Mouse (Mus musculus): Measurements from ENCODE around the gene Slco2b1.
A peak's percentile ranks its signal among the peaks of the same experiment; 100 is the strongest.

Slco2b1 gene

DNA sequence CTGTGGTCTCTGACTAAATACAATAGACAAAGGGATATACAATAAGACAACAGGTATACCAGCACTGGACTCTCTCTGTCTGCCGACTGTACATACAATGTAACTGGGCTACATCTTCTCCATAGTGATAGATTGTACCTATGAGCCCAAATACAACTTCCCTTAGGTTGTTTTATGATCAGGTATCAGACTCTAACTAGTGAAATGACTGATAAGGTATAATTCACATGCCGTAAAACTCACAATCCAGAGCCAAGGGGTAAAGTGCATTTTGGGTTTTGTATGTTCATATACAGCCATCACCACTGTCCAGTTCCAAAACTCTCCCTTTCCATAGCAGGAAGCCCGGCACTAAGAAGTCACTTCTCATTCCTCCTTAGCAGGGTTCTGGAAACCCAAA is 17.8 kb downstream of the Slco2b1 start:
- DNase-seq (ENCODE audit: inconsistent ontology term), result no peak

DNA sequence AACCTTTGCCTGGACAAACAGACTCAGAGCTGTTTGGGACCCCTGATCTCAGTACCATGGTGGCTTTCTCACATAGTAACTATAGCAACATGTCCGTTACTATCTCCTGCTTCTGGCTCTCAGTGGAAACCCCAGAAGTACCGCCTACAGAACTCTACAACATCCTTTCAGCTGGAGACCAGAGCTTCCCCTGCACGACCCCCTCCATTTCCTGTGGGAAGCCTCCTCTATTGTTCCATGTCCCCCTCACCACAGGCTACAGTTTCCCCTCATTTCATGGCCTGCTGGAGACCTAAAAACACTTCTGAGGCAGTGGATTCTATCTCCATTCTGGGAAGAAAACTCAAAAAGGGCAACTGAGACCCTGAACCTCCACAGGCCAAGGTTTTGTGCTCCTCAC is 18.7 kb downstream of the Slco2b1 start:
- DNase-seq (ENCODE audit: inconsistent ontology term), result no peak

DNA sequence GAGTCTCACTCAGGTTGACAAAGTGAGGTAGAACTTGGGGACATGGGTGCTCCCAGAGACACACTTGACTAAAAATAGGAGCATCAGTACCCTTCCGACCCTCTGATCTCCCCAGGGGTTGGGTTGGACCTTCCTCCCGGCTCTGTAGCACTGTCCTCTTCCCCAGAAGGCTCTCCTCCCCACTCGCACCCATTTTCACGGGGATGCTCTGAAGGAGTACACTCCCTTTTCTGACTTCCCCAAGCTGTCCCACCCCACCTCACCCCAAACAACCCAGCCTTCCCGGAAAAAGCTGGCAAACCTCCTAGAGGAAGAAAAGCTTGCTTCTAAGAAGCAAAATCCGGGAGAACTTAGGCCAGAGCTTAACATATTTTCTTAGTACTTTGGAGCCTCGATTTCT is 20.3 kb downstream of the Slco2b1 start:
- no peak for DNase-seq (ENCODE audit: inconsistent ontology term)

DNA sequence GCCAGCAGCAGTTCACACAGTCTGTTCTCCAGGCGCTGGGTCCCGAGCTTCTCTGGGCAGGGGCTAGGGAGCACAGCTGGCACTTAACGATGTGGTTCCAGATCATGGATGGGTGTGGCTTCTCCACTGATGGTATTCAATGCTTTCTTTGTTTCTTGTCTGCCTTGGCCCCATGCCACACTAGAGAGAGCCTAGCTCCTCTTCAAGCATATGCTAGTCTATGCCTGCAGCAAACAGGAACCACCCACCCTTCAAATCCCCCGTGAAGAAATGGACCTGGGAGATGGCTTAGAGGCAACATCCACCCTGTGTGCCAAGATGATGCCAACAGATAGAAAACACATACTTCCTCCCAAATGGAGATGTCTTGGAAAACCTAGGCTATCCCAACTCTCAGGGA is 27.1 kb downstream of the Slco2b1 start:
- no peak for DNase-seq (ENCODE audit: inconsistent ontology term)

DNA sequence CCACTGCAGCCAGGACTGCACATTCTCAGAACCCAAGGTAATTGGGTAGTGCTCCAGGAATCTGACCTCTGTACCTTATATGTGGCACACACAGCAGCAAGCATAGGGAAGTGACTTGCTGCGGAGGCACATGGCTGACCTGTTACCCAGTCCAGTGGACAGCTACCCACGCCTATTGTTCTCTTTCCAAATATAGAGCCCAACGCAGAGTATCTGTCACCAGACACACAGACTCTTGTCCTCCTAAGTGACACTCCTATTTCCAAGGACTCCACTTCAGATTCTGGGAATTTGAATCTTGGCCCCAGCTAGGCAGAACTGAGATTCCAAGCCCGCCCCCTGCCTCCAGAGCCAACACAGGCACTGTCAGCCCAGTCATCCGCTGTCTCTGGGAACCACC is 30.4 kb downstream of the Slco2b1 start:
- DNase-seq (ENCODE audit: inconsistent ontology term), result peak; percentile 14

DNA sequence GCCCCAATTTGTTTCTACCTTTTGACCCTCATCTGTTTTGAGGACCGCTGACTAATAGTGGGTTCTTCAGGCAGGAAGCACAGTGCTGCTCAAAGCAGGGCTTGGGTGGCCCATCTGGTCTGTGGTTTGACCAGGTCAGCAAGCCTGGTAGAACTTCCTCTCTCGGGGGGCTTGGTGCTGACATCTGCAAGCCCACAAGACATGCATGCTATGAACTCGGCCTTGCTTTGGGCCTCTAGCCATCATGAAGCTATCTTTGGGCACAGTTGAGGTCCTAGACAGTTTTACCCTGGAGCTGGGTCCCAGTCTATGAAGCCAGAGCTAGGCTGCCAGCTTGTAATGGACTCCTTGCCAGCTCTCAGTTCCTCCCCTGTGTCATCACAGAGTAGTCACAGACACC is 36.2 kb downstream of the Slco2b1 start:
- DNase-seq (ENCODE audit: inconsistent ontology term), result no peak

DNA sequence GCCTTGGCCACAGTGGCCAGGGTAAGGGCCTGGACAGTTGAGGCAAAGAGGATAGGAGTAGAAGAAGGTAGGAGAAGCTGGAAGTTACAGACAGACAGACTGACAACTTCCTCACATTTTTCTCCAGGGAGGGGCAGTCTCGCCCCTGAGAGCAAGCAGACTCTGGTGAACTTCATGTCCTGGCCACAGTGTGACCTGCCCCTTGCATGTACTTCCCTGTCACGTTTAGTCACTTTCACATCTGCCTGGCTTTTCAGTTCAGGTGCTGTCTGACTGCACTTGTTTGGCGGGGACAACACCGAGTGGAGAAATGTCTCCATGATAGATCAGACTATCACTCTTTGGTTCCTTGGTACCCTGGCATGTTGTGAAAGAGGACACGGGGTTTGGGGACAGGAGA is 36.9 kb downstream of the Slco2b1 start:
- DNase-seq (ENCODE audit: inconsistent ontology term), result no peak

DNA sequence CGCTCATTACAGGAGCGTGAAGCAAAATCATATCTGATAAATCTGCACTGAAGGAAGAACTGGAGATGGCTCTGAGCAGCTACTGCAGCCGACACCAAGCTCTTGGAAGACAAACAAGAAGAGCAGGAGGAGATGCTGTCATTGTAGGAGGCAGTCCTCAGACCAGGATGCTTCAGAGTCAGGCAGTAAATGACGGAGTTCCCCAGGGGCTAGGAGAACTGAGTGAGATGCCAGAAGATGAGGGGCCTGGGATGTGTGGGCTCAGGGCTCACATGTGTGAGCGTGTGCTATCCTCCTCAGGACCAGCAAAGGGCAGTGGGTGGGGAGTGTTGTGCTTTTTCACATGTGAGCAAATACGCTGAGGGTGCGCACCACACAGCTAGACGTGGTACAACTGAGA is 38.0 kb downstream of the Slco2b1 start:
- no peak for DNase-seq (ENCODE audit: inconsistent ontology term)

DNA sequence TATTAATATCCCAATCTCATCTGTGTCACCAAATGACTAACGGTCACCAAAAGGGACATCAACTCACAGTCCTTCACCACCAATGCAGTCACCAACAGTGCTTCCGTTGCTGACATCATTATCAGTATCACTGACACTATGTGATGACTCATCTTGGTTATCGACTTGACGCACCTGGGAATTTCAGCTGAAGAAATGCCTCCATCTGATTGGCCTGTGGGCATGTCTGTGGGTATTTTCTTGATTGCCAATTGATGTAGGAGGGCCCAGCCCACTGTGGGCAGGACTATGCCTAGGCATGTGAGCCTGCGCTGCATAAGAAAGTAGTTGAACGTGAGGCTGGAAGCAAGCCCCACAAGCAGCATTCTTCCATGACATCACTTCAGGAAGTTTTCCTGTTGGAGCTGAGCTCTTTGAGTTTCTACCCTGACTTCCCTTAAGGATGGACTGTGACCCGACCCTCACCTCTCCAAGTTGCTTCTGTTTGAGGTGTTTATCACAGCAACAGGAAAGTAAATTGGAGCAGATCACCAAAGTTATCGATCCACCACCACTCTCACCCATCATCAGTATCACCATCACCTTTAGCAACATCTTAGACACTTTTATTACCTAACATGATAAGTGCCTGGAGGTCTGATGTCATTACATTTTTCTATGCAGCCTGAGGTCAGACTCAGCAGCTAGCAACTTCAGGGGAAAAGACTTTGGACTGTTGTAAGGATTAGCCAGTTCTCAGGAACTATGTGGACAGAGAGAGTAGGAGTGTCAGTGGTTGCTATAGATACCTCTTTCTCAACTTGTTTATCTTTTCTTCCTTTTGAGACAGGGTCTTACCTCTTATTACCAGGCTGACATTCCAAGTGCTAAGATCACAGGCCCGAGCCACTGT is 39.4 kb downstream of the Slco2b1 start:
- no peak for DNase-seq (ENCODE audit: inconsistent ontology term)

DNA sequence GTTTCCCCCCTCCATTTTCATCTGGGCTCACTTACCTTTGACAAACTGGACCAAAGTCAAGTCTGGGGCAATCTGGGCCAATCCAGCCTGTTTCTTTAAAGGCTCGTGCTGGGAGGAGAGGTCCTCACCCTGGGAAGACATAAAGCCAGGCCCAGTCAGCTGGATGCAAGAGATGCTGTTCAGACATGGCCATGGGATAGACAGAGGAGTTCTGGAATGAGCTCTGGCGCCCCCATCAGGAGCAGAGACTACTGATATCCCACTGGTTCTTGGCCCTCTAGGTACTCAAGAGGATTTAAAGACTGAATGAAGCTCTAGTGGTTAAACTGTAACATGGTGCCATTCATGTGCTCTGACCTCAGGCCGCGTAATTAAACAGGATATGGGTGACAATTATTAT is 40.2 kb downstream of the Slco2b1 start:
- no peak for DNase-seq (ENCODE audit: inconsistent ontology term)

DNA sequence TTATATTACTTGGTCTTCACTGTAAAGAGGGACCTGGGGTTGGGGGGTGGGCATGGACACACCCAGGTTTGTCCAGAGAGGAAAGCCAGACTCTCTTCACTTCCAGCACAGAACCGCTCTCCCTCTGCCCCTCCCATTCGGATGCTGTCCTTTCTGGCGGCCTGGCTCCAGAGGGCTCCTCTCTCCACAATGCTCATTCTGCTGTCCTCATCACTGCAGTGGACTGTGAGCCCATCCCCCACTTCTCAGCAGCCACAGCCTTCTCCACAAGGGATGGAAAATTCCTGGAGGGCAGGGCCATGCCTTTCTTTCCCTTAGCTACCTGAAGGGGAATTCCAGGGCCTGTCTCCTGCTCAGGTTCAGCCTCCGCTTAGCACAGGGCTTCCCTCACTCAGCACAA is 42.3 kb downstream of the Slco2b1 start:
- no peak for DNase-seq (ENCODE audit: inconsistent ontology term)

DNA sequence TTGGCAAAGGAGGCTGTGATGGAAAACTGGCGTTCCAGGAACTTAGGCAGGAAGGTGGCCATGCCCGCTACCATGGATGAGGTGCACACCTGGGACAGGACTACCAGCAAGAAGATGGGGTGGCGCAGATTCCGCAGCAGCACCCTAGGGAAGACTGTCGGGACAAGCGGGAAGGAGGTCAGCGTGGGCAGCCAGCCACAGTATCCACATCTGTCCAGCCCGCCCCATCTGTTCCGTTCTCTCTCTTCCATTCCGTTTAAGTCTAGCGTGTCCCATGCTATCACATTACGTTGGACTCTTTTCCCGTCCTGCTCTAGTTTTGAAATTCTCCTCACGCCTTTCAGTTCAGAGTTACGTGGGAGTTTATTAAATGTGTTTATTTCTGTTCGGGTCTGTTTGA is 44.0 kb downstream of the Slco2b1 start:
- DNase-seq (ENCODE audit: inconsistent ontology term), result no peak

DNA sequence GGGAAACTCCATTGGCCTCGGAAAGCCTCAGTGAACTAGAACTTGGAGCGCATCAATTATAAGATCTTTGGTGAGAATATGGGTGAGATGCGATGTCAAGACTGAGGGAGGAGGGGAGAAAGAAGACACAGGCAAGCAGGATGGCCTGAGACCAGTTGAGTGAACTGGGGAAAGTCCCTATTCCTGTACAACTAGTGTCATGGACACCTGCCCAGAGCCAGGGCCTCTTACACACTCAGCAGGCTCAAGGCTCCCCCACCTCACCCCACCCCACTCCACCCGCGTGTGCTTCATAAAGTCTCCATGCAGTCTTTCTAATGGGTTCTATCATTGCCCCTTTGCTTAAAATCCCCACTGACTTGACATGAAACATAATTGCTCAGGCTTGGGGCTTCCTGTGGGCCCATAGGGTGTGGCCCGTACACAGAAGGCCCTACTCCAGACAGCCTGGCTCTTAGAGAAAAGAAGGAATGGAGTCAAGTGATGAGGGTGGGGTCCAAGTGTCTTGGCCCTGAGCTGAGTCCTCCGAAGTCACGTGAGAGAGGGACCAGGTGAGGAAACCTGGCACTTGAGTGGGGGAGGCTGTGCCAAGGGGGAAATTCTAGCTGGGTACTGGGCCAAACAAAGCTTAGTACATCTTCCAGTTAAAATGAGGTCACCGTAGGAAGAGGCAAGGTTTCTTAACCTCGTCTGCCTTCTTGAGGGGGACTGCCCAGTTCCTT is 45.2 kb downstream of the Slco2b1 start:
- DNase-seq (ENCODE audit: inconsistent ontology term), result no peak

DNA sequence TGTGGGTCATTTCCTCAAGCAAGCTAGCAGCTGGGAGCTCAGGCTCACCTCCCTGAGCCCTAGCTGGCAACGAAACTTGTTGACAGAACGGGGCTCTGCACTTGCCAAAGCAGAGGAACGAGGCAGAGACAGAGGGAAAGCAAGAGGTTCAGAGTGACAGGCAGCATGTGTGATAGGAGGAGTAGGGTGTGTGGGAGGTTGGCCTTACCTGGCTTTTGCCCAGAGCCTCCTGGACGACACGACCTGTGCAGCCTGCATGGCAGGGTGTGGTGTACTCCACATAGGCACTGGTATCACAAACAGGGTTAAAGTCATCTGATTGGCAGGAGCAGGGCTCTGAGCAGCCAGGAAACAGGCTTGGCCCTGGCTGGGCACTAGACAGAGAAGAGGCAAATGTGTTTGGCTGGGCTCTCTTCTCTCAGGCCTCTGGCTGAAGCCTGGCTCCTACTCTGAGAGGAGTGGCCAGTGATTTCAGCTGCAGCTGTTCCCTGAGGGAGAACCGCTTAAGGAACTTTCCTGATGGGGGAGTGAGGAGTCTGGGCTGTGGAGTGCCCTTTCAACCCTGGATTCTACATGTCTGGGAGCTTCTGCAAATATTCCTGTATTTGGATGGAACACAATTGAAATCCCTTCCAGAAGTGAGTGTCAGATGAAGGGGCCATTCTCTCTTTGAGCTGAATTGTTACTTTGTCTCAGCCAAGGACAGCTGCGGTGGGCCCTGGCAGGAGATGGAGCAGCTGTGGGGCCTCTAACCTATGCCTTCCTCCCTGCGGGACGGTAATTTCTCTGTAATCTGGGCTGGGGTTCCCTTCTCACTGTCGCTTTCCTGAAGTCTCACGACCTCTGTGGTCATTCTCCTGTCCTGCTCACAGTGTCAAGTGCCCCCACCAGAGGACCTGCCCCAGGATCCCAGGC is 46.3 kb downstream of the Slco2b1 start:
- DNase-seq (ENCODE audit: inconsistent ontology term), result no peak

DNA sequence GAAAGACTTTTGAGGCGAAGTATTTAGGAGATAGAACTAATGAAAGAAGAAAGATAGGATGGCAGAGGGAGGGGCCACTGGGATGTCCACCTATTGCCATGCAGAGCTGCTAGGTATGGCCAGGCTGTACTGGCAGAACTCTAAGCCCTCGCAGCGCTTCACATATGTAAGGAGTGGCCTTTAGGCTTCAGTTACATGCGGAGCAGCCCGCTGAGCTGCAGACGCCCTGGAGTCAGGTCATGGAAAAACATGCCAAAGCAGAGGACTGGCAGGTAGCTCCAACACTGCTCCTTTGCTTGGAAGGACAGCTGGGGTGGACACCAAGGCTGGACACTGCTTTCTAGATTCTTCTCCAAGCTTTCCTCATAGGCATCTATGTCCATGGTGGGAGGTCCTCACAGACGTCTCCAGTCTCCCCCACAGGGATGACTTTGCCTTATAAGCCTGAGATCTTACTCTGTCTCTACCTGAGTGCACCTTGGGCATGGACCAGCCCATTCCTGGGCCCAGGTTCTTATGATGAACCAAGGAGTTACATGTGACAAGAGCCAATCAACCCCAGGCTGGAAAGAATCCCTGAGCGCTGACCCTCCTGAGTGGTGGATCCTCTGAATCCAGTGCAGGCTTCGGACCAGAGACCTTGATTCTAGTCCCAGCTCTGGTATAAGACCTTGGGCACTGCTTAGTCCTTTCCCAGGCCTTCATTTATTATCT is 47.5 kb downstream of the Slco2b1 start:
- DNase-seq (ENCODE audit: inconsistent ontology term), result no peak

DNA sequence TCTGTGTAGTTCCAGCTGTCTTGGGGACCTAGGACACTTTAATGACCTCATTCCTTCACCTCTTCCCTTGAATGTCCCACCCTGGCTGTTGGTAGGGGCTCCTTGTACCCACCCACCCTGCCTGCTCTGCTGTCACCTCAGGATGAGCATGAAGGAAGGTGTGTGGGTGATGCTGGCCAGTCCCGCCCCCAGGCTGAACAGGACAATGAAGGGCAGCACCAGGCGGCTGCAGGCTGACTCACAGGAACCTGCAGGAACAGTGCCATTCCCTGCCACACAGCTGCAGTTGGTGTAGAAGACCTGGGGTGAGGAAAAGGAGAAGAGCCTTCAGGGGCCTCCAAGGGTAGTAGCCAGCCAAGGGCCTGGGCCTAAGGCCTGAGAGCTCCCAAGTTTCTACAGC is 48.8 kb downstream of the Slco2b1 start:
- DNase-seq (ENCODE audit: inconsistent ontology term), result no peak

DNA sequence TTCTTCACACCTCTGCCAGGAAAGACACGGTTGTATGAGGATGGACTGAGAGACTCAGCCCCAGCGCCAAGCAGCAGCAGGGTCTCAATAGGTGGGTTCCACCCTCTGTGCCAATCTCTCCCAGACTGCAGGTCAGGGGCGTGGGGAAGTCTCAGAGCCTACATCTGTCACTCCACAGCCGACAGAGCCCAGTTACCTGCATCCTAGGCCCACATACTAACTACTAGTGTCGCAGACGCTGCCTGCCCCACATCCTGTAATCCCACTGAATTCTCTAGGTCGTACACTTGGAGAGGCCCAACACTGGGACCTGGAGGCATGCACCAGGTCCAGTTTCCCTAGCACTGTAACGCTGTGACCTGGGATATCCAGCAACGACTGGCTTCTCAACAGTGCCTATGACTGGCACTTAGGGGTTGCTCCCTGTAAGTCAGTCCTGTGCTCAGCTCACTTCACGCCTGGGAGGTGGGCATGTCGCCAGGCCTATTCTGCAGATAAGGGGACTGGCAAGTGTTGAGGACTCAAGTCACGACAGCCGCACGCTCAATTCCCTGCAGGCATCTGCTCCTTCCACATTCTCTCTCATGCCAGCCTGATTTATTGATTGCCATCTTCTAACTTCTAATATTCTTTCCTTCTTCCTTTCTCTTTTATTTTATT is 49.4 kb downstream of the Slco2b1 start:
- DNase-seq (ENCODE audit: inconsistent ontology term), result no peak

DNA sequence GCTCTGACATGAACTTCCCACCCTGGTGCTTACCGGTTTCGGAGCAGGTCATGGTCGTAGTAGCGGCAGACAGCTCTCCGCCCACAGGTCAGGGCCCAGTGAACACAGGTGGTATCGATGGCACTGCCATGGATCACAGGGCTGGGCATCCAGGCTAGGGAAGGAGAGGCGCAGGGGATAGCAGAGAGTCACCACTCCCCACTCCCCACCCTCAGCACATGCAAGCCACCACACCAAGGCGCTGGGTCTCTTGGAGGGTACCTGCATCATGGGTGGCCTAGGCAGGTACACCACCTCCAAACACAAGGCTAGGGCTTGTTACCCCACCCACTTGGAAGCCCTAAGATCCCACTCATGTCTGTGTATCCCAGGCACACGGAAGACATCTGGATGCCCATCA is 50.1 kb downstream of the Slco2b1 start:
- DNase-seq (ENCODE audit: inconsistent ontology term), result no peak

DNA sequence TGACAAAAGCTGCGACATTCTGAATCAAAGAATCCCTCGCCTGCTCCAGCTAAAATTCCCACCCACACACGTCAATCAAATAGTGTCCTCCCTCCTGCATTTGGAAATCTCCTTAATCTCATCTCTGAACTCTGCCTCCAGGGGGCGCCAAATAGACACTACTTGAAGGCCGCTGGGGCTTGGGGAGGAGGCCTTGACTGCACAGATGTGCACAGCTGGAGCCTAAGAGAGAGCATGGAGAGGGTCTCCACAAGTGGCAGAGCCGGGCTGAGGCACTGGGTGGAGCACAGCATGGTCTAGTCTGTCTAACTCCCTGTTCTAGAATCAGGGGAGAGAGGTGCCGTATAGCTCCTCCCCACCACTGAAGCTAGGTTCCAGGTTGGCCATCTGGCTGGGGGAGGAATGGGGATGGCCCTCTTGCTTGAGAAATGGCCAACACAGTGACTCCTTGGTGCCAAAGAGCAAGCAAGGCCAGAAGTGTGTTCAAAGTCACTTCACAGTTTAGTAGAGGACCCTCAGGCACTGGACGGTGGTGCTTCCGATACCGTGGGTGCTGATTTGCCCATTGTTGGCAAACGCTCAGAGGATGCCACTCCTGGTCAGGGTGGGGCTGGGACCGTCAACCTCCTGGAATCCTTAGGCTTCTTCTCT is 51.6 kb downstream of the Slco2b1 start:
- DNase-seq (ENCODE audit: inconsistent ontology term), result peak; percentile 39

DNA sequence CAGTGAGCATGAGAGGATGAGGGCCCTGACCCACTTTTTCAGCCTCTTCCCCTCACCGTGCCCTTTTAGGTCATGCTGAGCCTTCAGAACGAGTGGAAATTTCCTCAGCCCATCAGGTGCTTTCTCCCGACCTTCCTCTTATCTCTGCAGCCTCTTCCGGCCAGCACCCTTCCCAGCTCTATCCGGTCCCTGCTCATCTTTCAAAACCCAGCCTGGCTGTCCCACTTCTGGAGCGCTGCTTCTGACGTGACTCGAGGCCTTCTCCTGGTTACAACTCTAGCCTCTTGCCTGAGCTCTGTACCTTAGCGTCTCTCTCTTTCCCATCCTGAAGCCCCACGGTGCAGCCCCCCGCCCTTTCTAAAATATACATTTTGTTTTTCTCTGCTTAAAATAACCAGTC is 56.9 kb downstream of the Slco2b1 start:
- no peak for DNase-seq (ENCODE audit: inconsistent ontology term)

DNA sequence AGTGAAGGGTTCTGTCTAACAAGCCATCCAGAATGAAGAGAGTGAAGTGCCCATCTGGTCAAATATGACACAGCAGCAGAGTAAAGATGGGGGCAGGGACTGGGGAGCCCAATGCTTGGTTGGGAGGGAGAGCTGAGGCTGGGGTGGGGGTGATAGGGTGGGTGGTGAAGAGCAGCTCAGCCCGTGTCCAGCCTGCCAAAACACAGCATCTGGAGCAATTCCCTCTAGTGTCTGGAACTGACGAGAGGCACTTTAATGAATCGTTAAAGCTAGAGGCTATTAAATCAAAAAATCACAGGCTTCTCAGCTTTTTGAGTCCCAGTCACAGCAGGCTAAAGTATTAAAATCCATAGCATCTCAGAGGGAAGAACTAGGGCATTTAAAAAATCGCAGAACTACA is 61.6 kb downstream of the Slco2b1 start:
- DNase-seq (ENCODE audit: inconsistent ontology term), result no peak

Data from Muller cell, postnatal 12 days (primary cell).